Mouse (Mus musculus) thymus, postnatal 10 days (tissue): ENCODE measurements around the gene Cfap52.

Experiments used
- DNase-seq, 2 experiments: peaks; one replicate each; pipeline ENCODE4 v3.0.0; 2021; ENCODE audit warnings: low spot score in 2 of 2

The Cfap52 gene

GRCm38 (mm10) chr11:67926348-67927055, 38.9 kb downstream of the Cfap52 start:
- no peak for DNase-seq

- no peak for DNase-seq
Observed at GRCm38 (mm10) chr11:67925000-67925399, 40.5 kb downstream of the Cfap52 start.

- no peak for DNase-seq
Observed at GRCm38 (mm10) chr11:67923720-67924119, 41.7 kb downstream of the Cfap52 start.

- DNase-seq = peak; percentile 62 to 71
Observed at GRCm38 (mm10) chr11:67922755-67923125, 42.7 kb downstream of the Cfap52 start.

- peak in 1 of 2 experiments; percentile 17 for DNase-seq
Observed at GRCm38 (mm10) chr11:67921827-67922754, 43.4 kb downstream of the Cfap52 start, which contains the start of gene Usp43. Usp43 (minus strand) TSS chr11:67922153.

- DNase-seq = peak in 1 of 2 experiments; percentile 4
Observed at GRCm38 (mm10) chr11:67921091-67921826, 44.2 kb downstream of the Cfap52 start.

GRCm38 (mm10) chr11:67920226-67920960, 45.1 kb downstream of the Cfap52 start:
- no peak for DNase-seq

GRCm38 (mm10) chr11:67919593-67919992, 45.9 kb downstream of the Cfap52 start:
- no peak for DNase-seq

- DNase-seq = no peak
Observed at GRCm38 (mm10) chr11:67917126-67917525, 48.3 kb downstream of the Cfap52 start.

- DNase-seq = no peak
Observed at GRCm38 (mm10) chr11:67911074-67911473, 54.4 kb downstream of the Cfap52 start.

- no peak for DNase-seq
Observed at GRCm38 (mm10) chr11:67903756-67904155, 61.7 kb downstream of the Cfap52 start.

GRCm38 (mm10) chr11:67897064-67897560, 68.3 kb downstream of the Cfap52 start:
- peak in 1 of 2 experiments; percentile 60 for DNase-seq

GRCm38 (mm10) chr11:67895641-67896040, 69.8 kb downstream of the Cfap52 start:
- DNase-seq = no peak

GRCm38 (mm10) chr11:67888521-67888920, 76.9 kb downstream of the Cfap52 start:
- DNase-seq = no peak

- no peak for DNase-seq
Observed at GRCm38 (mm10) chr11:67885921-67886320, 79.5 kb downstream of the Cfap52 start.
